Mouse (Mus musculus) gastrocnemius, postnatal 10 days (tissue): ENCODE measurements at regions not wholly inside any gene's neighbourhood (a gene's known extent, or its start where the extent isn't known, plus 50 kb on each side); places are given as distances from the start of the nearest gene placed in this dataset.
"Not testable (repeated sequence)": the region's sequence is repeated elsewhere in the genome, so short reads cannot be mapped to it uniquely, and the experiment has no call there.

Experiments
- DNase-seq: peaks from one replicate; pipeline ENCODE4 v3.0.0; 2021; ENCODE audit warnings: mixed read lengths

DNA sequence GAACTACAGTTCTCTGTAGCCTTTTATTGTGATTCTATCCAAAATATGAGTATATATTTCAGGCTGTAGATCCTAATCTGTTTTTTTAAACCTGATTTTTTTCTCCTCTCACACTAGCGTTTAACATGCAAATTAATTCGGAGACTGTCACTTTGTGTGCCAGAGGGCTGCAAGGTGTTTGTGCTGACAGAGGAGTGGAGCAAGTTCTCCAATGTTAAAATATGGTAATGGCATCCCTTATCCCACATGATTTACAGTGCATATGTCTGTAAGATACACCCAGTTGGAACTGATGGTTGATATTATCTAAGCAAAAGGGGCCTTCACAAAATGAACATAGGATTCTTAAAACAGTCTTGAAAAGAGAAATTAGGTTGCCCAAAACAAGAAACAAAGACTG lies 90.1 kb upstream of the Hdac2 start:
- DNase-seq: no peak

DNA sequence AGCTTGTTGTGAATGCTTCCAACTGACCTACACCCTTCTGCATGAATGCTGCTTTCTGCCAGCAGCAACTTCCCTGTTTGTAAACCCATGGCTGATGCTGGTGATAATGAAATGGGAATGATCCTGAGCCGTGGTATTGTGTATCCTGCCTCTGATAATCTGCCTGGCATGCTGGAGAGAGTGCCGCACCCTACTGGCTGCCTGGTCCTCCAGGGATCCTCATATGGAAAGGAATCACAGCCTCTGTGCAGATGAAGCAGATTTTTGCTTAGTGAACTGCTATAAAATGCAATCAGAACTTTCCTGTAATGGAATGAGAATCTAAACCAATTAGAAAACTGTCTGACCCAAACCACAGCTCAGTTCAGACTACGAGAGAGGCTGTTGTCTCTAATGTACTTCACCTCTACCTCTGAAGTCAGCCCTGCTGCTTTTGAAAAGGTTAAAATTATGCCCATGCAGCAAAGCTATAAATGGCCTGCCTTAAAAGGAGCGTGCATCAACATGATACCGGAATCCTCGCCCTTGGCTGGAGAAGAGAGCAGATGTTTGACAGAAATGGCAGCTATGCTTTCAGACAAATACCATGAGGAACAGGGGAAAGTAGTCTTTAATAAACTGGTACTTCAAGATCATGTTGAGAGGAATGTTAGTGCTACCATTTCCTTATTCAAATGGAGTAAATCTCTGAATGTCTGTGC lies 76.3 kb upstream of the Hdac2 start:
- DNase-seq: peak; percentile 5

DNA sequence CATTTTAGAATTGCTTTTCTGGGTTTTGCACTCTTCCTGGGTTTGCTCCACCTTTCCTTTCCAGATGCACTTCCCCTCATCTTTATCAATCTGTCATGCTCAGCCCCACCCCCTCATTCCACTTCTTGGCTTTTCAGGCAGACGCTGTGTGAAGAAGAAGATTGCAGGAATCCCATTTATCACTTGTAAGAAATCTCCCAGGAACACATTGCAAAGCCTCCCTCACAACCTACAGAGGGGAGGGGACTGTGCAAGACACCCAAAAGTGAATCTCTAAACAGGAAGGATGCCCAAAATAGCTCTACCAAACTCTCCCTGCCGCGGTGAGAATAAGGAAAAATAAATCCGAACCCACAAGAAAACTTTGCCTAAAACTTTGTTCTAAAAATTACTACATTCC lies 65.5 kb upstream of the Hdac2 start:
- DNase-seq: no peak

DNA sequence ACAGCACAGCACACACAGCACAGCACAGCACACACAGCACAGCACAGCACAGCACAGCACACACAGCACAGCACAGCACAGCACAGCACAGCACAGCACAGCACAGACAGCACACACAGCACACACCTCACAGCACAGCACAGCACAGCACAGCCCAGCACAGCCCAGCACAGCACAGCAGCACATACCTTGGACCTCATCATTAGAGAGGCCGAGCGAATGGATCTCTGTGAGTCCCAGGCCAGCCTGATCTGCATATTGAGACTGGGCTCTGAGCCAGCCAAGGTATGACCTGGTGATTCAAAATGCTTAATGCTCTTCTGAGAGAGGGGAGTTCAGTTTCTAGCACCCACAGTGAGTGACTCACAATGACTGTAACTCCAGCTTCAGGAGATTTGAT lies 56.3 kb upstream of the Hdac2 start:
- DNase-seq: not testable (repeated sequence)

DNA sequence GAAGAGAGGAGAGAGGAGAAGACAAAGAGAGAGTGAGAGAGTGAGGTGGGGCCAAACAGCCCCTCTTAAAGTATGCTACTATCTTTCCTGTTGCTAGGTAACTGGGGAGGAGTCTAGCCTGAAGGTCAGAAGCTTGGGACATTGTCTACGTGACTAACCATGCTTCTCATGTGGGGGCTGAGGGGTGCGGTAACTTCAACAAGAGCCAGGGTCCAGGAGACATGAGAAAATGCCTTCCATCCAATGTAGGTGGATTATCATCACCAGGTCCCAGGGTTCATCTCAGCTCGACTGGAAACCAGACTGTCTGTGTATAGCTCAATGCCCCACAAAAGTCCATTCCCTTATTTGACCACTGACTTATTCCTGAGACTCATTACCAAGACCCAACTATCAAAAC lies 50.6 kb upstream of the Hdac2 start:
- no peak for DNase-seq

DNA sequence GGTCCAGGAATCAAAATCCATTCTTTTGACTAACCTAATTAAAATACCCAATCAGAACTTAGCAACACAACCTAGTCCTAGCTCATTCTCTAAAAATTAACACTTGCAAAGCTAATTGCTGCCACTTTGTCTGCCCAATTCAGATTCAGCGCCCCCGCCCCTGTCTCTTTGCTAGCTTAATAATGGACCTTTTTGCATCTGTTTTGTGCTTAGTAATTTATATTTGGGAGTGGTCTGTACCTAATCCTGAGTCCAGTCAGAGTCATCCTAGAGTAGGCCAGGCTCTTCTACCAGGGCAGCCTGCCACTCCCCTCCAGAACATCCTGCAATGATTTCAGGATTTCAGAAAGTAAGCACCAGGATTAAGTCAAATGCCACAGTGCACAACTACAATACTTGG lies 50.2 kb upstream of the Hdac2 start:
- DNase-seq: no peak
